Mouse (Mus musculus): Measurements from ENCODE around the gene Phlpp2. TPM values are rescaled to one million over a fixed set of nuclear protein-coding genes. Genes with fewer than 3 reads are reported as not detected.

Phlpp2 gene
- polyA plus RNA-seq, 1 experiment from 2014 or later: 2.8 TPM

- Histone ChIP-seq H3K9ac (replicated peaks; ENCODE audit: low read length) (no peak overlapping the region), H3K9me3 (replicated peaks; ENCODE audit: control insufficient read depth, low read length) (no peaks in the 10 kb centered on the region), H3K4me3 (ENCODE audit: low read depth, low read length) (no peak overlapping the region), H3K27ac (replicated peaks; ENCODE audit: low read depth, low read length) (no peak overlapping the region), H3K4me2 (ENCODE audit: low read depth, low read length) (no peak overlapping the region), H3K4me1 (ENCODE audit: control insufficient read depth, insufficient read depth, low read length) (no peaks in the 10 kb centered on the region), H3K27me3 (ENCODE audit: control insufficient read depth, insufficient read depth, low read length) (no peaks in the 10 kb centered on the region), H3K36me3 (replicated peaks; ENCODE audit: control insufficient read depth, insufficient read depth, low read depth, low read length) (no peaks in the 10 kb centered on the region)
- ATAC-seq (replicated peaks; ENCODE audit: insufficient number of reproducible peaks, low FRiP score, low TSS enrichment, low read depth) (no peak), DNase-seq (ENCODE audit: low spot score) (no peak)
- WGBS: 89% methylated on average over 5 of the region's 5 CpGs
Measured at GRCm38 (mm10) chr8:109880012-109880662, 11.8 kb downstream of the Phlpp2 start.

DNA sequence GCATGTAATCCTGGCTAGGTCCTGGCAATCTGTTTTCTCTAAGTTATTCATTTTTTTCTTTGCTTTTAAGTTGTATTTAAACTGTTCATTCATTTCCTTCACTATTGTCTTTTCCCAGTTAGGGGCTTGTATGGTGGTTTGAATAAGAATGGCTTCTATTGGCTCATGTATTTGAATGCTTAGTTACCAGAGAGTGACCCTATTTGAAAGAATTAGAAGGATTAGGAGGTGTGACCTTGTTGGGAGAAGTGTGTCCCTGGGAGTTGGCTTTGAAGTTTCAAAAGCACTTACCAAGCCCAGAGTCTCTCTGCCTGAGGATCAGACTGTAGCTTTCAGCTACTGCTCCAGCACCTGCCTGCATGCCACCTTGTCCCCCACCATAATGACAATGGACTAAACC lies 17.0 kb downstream of the Phlpp2 start:
- ATAC-seq (replicated peaks; ENCODE audit: insufficient number of reproducible peaks, low FRiP score, low TSS enrichment, low read depth) (no peak), DNase-seq (ENCODE audit: low spot score) (no peak)
- Histone ChIP-seq H3K9me3 (replicated peaks; ENCODE audit: control insufficient read depth, low read length) (no peaks in the 10 kb centered on the region), H3K4me2 (ENCODE audit: low read depth, low read length) (no peak overlapping the region), H3K27ac (replicated peaks; ENCODE audit: low read depth, low read length) (no peak overlapping the region), H3K36me3 (replicated peaks; ENCODE audit: control insufficient read depth, insufficient read depth, low read depth, low read length) (no peaks in the 10 kb centered on the region), H3K27me3 (ENCODE audit: control insufficient read depth, insufficient read depth, low read length) (no peaks in the 10 kb centered on the region), H3K4me1 (ENCODE audit: control insufficient read depth, insufficient read depth, low read length) (no peaks in the 10 kb centered on the region), H3K4me3 (ENCODE audit: low read depth, low read length) (no peak overlapping the region), H3K9ac (replicated peaks; ENCODE audit: low read length) (no peak overlapping the region)

DNA sequence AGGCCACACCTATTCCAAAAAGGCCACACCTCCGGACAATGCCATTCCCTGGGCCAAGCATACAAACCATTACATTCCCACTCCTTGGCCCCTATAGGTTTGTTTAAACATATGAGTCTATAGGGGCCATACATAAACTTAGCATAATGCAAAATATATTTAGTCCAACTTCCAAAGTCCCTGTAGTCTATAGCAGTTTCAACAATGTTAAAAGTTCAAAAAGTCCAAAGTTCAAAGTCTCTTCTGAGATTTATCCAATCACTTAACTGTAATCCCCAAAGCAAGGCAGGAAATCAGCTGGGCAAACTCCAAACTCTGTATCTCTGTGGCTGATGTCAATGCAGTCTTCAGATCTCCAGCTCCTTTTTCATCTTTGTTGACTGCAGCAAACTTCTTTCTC lies 20.9 kb downstream of the Phlpp2 start:
- DNase-seq (ENCODE audit: low spot score): no peak
- Histone ChIP-seq H3K36me3 (replicated peaks; ENCODE audit: control insufficient read depth, insufficient read depth, low read depth, low read length) (no peaks in the 10 kb centered on the region), H3K4me1 (ENCODE audit: control insufficient read depth, insufficient read depth, low read length) (no peaks in the 10 kb centered on the region), H3K27ac (replicated peaks; ENCODE audit: low read depth, low read length) (no peak overlapping the region), H3K9me3 (replicated peaks; ENCODE audit: control insufficient read depth, low read length) (no peaks in the 10 kb centered on the region), H3K9ac (replicated peaks; ENCODE audit: low read length) (no peak overlapping the region), H3K4me2 (ENCODE audit: low read depth, low read length) (no peak overlapping the region), H3K4me3 (ENCODE audit: low read depth, low read length) (no peak overlapping the region), H3K27me3 (ENCODE audit: control insufficient read depth, insufficient read depth, low read length) (no peaks in the 10 kb centered on the region)
- 88% methylated on average over 1 of the region's 1 CpGs for WGBS
- no peak for ATAC-seq (replicated peaks; ENCODE audit: insufficient number of reproducible peaks, low FRiP score, low TSS enrichment, low read depth)

DNA sequence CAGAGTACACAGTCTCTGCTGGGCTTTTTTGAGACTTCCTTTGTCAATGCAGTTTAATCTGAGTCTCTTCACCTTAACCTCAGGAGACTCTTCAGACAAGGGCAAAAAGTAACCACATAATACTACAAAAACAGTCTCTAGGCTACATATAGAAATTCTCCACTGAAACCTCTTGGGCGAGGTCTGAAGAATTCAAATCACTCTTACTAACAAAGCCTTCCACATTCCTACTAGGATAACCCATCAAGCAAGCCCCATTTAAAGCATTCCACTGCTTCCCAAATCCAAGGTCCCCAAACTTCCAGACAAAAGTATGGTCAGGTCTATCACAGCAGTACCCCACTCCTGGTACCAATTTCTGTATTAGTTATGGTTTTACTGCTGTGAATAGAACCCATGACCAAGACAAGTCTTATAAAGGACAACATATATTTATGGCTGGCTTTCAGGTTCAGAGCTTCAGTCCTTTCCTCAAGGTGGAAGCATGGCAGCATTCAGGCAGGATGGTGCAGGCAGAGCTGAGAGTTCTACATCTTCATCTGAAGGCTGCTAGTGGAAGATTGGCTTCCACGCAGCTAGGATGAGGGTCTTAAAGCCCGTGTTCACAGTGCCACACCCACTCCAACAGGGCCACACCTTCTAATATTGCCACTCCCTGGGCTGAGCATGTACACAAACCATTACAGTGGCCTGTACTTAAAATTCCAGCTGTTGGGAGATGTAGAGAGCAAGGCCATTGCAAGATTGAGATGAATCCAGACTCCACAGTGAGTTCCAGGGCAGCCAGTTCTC lies 22.6 kb downstream of the Phlpp2 start:
- Histone ChIP-seq H3K27ac (replicated peaks; ENCODE audit: low read depth, low read length) (no peak overlapping the region), H3K9me3 (replicated peaks; ENCODE audit: control insufficient read depth, low read length) (no peaks in the 10 kb centered on the region), H3K9ac (replicated peaks; ENCODE audit: low read length) (no peak overlapping the region), H3K27me3 (ENCODE audit: control insufficient read depth, insufficient read depth, low read length) (no peaks in the 10 kb centered on the region), H3K4me1 (ENCODE audit: control insufficient read depth, insufficient read depth, low read length) (no peaks in the 10 kb centered on the region), H3K4me2 (ENCODE audit: low read depth, low read length) (no peak overlapping the region), H3K36me3 (replicated peaks; ENCODE audit: control insufficient read depth, insufficient read depth, low read depth, low read length) (no peaks in the 10 kb centered on the region), H3K4me3 (ENCODE audit: low read depth, low read length) (no peak overlapping the region)
- ATAC-seq (replicated peaks; ENCODE audit: insufficient number of reproducible peaks, low FRiP score, low TSS enrichment, low read depth) (no peak), DNase-seq (ENCODE audit: low spot score) (no peak)
- 89% methylated on average over 3 of the region's 3 CpGs for WGBS

GRCm38 (mm10) chr8:109894636-109895035 lies 26.3 kb downstream of the Phlpp2 start:
- H3K4me3 ChIP-seq (ENCODE audit: low read depth, low read length): no peak overlapping the region
- no peak overlapping the region for H3K27ac ChIP-seq (replicated peaks; ENCODE audit: low read depth, low read length)
- H3K4me1 ChIP-seq (ENCODE audit: control insufficient read depth, insufficient read depth, low read length): no peaks in the 10 kb centered on the region
- H3K27me3 ChIP-seq (ENCODE audit: control insufficient read depth, insufficient read depth, low read length): no peaks in the 10 kb centered on the region
- ATAC-seq (replicated peaks; ENCODE audit: insufficient number of reproducible peaks, low FRiP score, low TSS enrichment, low read depth) (no peak), DNase-seq (ENCODE audit: low spot score) (no peak)
- H3K36me3 ChIP-seq (replicated peaks; ENCODE audit: control insufficient read depth, insufficient read depth, low read depth, low read length): no peaks in the 10 kb centered on the region
- H3K4me2 ChIP-seq (ENCODE audit: low read depth, low read length): no peak overlapping the region
- WGBS: 91% methylated on average over 1 of the region's 1 CpGs
- no peak overlapping the region for H3K9ac ChIP-seq (replicated peaks; ENCODE audit: low read length)
- no peaks in the 10 kb centered on the region for H3K9me3 ChIP-seq (replicated peaks; ENCODE audit: control insufficient read depth, low read length)

GRCm38 (mm10) chr8:109895355-109895754 lies 27.0 kb downstream of the Phlpp2 start:
- Histone ChIP-seq H3K9me3 (replicated peaks; ENCODE audit: control insufficient read depth, low read length) (no peaks in the 10 kb centered on the region), H3K4me1 (ENCODE audit: control insufficient read depth, insufficient read depth, low read length) (no peaks in the 10 kb centered on the region), H3K27me3 (ENCODE audit: control insufficient read depth, insufficient read depth, low read length) (no peaks in the 10 kb centered on the region), H3K36me3 (replicated peaks; ENCODE audit: control insufficient read depth, insufficient read depth, low read depth, low read length) (no peaks in the 10 kb centered on the region), H3K9ac (replicated peaks; ENCODE audit: low read length) (no peak overlapping the region), H3K4me2 (ENCODE audit: low read depth, low read length) (no peak overlapping the region), H3K4me3 (ENCODE audit: low read depth, low read length) (no peak overlapping the region), H3K27ac (replicated peaks; ENCODE audit: low read depth, low read length) (no peak overlapping the region)
- DNase-seq (ENCODE audit: low spot score) (no peak), ATAC-seq (replicated peaks; ENCODE audit: insufficient number of reproducible peaks, low FRiP score, low TSS enrichment, low read depth) (no peak)
- WGBS: 90% methylated on average over 12 of the region's 12 CpGs

- no peak overlapping the region for H3K4me3 ChIP-seq (ENCODE audit: low read depth, low read length)
- no peak overlapping the region for H3K4me2 ChIP-seq (ENCODE audit: low read depth, low read length)
- DNase-seq (ENCODE audit: low spot score): no peak
- no peak overlapping the region for H3K9ac ChIP-seq (replicated peaks; ENCODE audit: low read length)
- no peaks in the 10 kb centered on the region for H3K36me3 ChIP-seq (replicated peaks; ENCODE audit: control insufficient read depth, insufficient read depth, low read depth, low read length)
- no peak overlapping the region for H3K27ac ChIP-seq (replicated peaks; ENCODE audit: low read depth, low read length)
- H3K27me3 ChIP-seq (ENCODE audit: control insufficient read depth, insufficient read depth, low read length): no peaks in the 10 kb centered on the region
- H3K9me3 ChIP-seq (replicated peaks; ENCODE audit: control insufficient read depth, low read length): no peaks in the 10 kb centered on the region
- no peaks in the 10 kb centered on the region for H3K4me1 ChIP-seq (ENCODE audit: control insufficient read depth, insufficient read depth, low read length)
- no peak for ATAC-seq (replicated peaks; ENCODE audit: insufficient number of reproducible peaks, low FRiP score, low TSS enrichment, low read depth)
Measured at GRCm38 (mm10) chr8:109902379-109902778, 34.0 kb downstream of the Phlpp2 start.

GRCm38 (mm10) chr8:109903909-109904469 lies 35.6 kb downstream of the Phlpp2 start:
- H3K4me1 ChIP-seq (ENCODE audit: control insufficient read depth, insufficient read depth, low read length): no peaks in the 10 kb centered on the region
- no peak overlapping the region for H3K4me3 ChIP-seq (ENCODE audit: low read depth, low read length)
- WGBS: 84% methylated on average over 10 of the region's 10 CpGs
- H3K27ac ChIP-seq (replicated peaks; ENCODE audit: low read depth, low read length): no peak overlapping the region
- DNase-seq (ENCODE audit: low spot score): peak; percentile 2
- no peak overlapping the region for H3K4me2 ChIP-seq (ENCODE audit: low read depth, low read length)
- no peaks in the 10 kb centered on the region for H3K9me3 ChIP-seq (replicated peaks; ENCODE audit: control insufficient read depth, low read length)
- H3K36me3 ChIP-seq (replicated peaks; ENCODE audit: control insufficient read depth, insufficient read depth, low read depth, low read length): no peaks in the 10 kb centered on the region
- H3K27me3 ChIP-seq (ENCODE audit: control insufficient read depth, insufficient read depth, low read length): no peaks in the 10 kb centered on the region
- no peak overlapping the region for H3K9ac ChIP-seq (replicated peaks; ENCODE audit: low read length)
- no peak for ATAC-seq (replicated peaks; ENCODE audit: insufficient number of reproducible peaks, low FRiP score, low TSS enrichment, low read depth)
